Mouse (Mus musculus) liver, postnatal 0 days (tissue): ENCODE measurements around the gene Rps6kb1.

Experiments
- CTCF ChIP-seq: sonication (generic); IDR thresholded peaks from 2 replicates; pipeline ENCODE4 v1.5.1; 2016; ENCODE audit warnings: antibody characterized with exemption, low read depth
- EP300 ChIP-seq: IDR thresholded peaks from 2 replicates; pipeline ENCODE4 v1.6.1; 2016; ENCODE audit warnings: antibody characterized with exemption, low read depth, mild to moderate bottlenecking

- TF ChIP-seq CTCF (no peak), EP300 (no peak)
These were observed 5.8 kb downstream of the Rps6kb1 start for GRCm38 (mm10) chr11:86538786-86539185.
